ENCODE assay signal across 8 mouse cellular contexts in the genomic region with DNA sequence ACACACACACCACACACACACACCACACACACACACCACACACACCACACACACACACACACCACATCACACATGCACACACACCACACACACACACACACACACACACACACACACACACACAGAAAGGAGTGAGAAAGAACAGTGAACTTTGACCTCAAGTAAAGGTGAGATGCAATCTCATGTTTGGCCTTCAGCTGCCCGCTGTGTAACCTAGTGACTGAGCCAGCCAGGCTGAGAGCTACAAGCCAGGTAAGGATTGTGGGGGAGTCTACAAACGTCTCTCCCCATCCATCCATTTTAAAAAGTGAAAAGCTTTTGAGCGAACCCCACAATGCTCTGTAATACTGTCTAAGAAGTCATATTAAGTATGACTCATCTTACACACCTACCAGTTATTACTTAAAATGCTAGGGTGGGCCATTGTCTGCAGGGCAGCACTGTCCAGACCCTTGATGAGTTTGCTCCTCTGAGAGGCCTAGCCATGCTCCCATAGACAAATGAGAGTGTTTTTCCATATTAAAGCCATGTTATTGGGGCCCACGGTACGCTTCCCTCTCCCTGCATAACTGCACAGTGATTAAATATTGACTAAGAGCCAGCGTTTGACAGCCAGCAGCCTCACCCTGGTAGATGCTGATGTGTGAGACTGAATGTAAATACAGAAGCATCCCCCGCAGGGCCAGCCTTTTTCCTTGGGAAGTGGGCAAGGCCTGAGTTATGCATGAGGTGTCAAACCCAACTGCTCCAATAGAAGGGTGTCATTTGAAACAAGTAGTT.
DNase-seq lines count a peak whose midpoint lies in the region; ATAC-seq and TF ChIP-seq lines count a peak whose summit lies in the region.

No protein-coding gene starts in this region.

- peaks cover 3% of the 10 kb centered on the region; the same call in 1 of the 2 replicates for H3K4me1 ChIP-seq in forebrain, embryonic 11.5 days (replicated peaks; ENCODE audit: control insufficient read depth, insufficient read depth, low read length)
- H3K4me1 ChIP-seq in forebrain, embryonic 10.5 days = peaks cover 18% of the 10 kb centered on the region
- peaks cover 39% of the 10 kb centered on the region for H3K4me1 ChIP-seq in forebrain, embryonic 13.5 days
- H3K4me1 ChIP-seq in intestine, postnatal 0 days (replicated peaks; ENCODE audit: control insufficient read depth, insufficient read depth, low read length) = peaks cover 9% of the 10 kb centered on the region; the same call in 1 of the 2 replicates
- H3K4me1 ChIP-seq in midbrain, embryonic 15.5 days = peaks cover 9% of the 10 kb centered on the region; the same call in 1 of the 2 replicates
- peaks cover 42% of the 10 kb centered on the region for H3K4me1 ChIP-seq in heart, embryonic 10.5 days

- H3K36me3 ChIP-seq in forebrain, embryonic 11.5 days (ENCODE audit: control insufficient read depth, insufficient read depth, low read length) = no peaks in the 10 kb centered on the region
- H3K36me3 ChIP-seq in forebrain, embryonic 10.5 days (replicated peaks) = no peaks in the 10 kb centered on the region
- no peaks in the 10 kb centered on the region for H3K36me3 ChIP-seq in forebrain, embryonic 13.5 days (ENCODE audit: poor library complexity, severe bottlenecking)
- no peaks in the 10 kb centered on the region for H3K36me3 ChIP-seq in intestine, postnatal 0 days (ENCODE audit: control insufficient read depth, insufficient read depth)
- no peaks in the 10 kb centered on the region for H3K36me3 ChIP-seq in midbrain, embryonic 15.5 days (replicated peaks)
- H3K36me3 ChIP-seq in heart, embryonic 10.5 days = peaks cover 16% of the 10 kb centered on the region

- no peak overlapping the region for H3K4me3 ChIP-seq in forebrain, embryonic 11.5 days (ENCODE audit: low read depth, low read length)
- no peak overlapping the region for H3K4me3 ChIP-seq in forebrain, embryonic 10.5 days
- H3K4me3 ChIP-seq in forebrain, embryonic 13.5 days = no peak overlapping the region
- H3K4me3 ChIP-seq in intestine, postnatal 0 days (ENCODE audit: low read depth, low read length) = no peak overlapping the region
- H3K4me3 ChIP-seq in midbrain, embryonic 15.5 days = no peak overlapping the region
- H3K4me3 ChIP-seq in heart, embryonic 10.5 days = no peak overlapping the region

- H3K4me2 ChIP-seq in forebrain, embryonic 11.5 days (ENCODE audit: low read depth, low read length, severe bottlenecking) = no peak overlapping the region
- H3K4me2 ChIP-seq in forebrain, embryonic 13.5 days = no peak overlapping the region
- no peak overlapping the region for H3K4me2 ChIP-seq in intestine, postnatal 0 days (replicated peaks; ENCODE audit: low read depth)
- no peak overlapping the region for H3K4me2 ChIP-seq in midbrain, embryonic 15.5 days

- 68% methylated on average over 7 of the region's 7 CpGs for WGBS in forebrain, embryonic 11.5 days
- 78% methylated on average over 7 of the region's 7 CpGs for WGBS in forebrain, embryonic 10.5 days
- WGBS in forebrain, embryonic 13.5 days = 44% methylated on average over 7 of the region's 7 CpGs
- WGBS in intestine, postnatal 0 days = 29% methylated on average over 7 of the region's 7 CpGs
- WGBS in midbrain, embryonic 15.5 days = 45% methylated on average over 7 of the region's 7 CpGs
- WGBS in heart, embryonic 10.5 days = 61% methylated on average over 7 of the region's 7 CpGs

- DNase-seq in forebrain, embryonic 11.5 days (ENCODE audit: low spot score) = peak; percentile 43
- no peak for DNase-seq in forebrain, embryonic 10.5 days (ENCODE audit: extremely low spot score, low spot score)
- DNase-seq in frontal cortex, postnatal 36 days (ENCODE audit: low spot score in 2 of 2) = no peak
- no peak for DNase-seq in heart, embryonic 10.5 days (ENCODE audit: low spot score)
- DNase-seq in ovary, postnatal 36 days (ENCODE audit: low spot score) = no peak

- H3K9me3 ChIP-seq in forebrain, embryonic 11.5 days (ENCODE audit: control insufficient read depth, low read length) = no peaks in the 10 kb centered on the region
- no peaks in the 10 kb centered on the region for H3K9me3 ChIP-seq in forebrain, embryonic 10.5 days
- no peaks in the 10 kb centered on the region for H3K9me3 ChIP-seq in forebrain, embryonic 13.5 days (replicated peaks)
- no peaks in the 10 kb centered on the region for H3K9me3 ChIP-seq in intestine, postnatal 0 days (ENCODE audit: control insufficient read depth)
- no peaks in the 10 kb centered on the region for H3K9me3 ChIP-seq in midbrain, embryonic 15.5 days
- no peaks in the 10 kb centered on the region for H3K9me3 ChIP-seq in heart, embryonic 10.5 days

- H3K27me3 ChIP-seq in forebrain, embryonic 11.5 days (ENCODE audit: control insufficient read depth, insufficient read depth, low read length) = no peaks in the 10 kb centered on the region
- no peaks in the 10 kb centered on the region for H3K27me3 ChIP-seq in forebrain, embryonic 10.5 days (ENCODE audit: poor library complexity, severe bottlenecking)
- H3K27me3 ChIP-seq in forebrain, embryonic 13.5 days = no peaks in the 10 kb centered on the region; the same call in 1 of the 2 replicates
- H3K27me3 ChIP-seq in intestine, postnatal 0 days (replicated peaks; ENCODE audit: control insufficient read depth, insufficient read depth, low read length) = no peaks in the 10 kb centered on the region
- no peaks in the 10 kb centered on the region for H3K27me3 ChIP-seq in midbrain, embryonic 15.5 days (replicated peaks)
- no peaks in the 10 kb centered on the region for H3K27me3 ChIP-seq in heart, embryonic 10.5 days (ENCODE audit: insufficient read depth, poor library complexity, severe bottlenecking)

- 0 out of 2 replicates have a peak overlapping the region, but pooled peaks have one; percentile 25 for H3K27ac ChIP-seq in forebrain, embryonic 11.5 days (ENCODE audit: low read depth, low read length)
- no peak overlapping the region for H3K27ac ChIP-seq in forebrain, embryonic 10.5 days
- H3K27ac ChIP-seq in forebrain, embryonic 13.5 days = peak overlapping the region; percentile 35; the same call in 1 of the 2 replicates
- H3K27ac ChIP-seq in intestine, postnatal 0 days (ENCODE audit: low read depth, low read length) = peak overlapping the region; percentile 3; the same call in 1 of the 2 replicates
- H3K27ac ChIP-seq in midbrain, embryonic 15.5 days = peak overlapping the region; percentile 10; the same call in 1 of the 2 replicates
- H3K27ac ChIP-seq in heart, embryonic 10.5 days = no peak overlapping the region

- no peak overlapping the region for H3K9ac ChIP-seq in forebrain, embryonic 11.5 days (ENCODE audit: low read length)
- H3K9ac ChIP-seq in forebrain, embryonic 13.5 days = no peak overlapping the region
- H3K9ac ChIP-seq in intestine, postnatal 0 days (ENCODE audit: low read depth, low read length) = no peak overlapping the region
- H3K9ac ChIP-seq in midbrain, embryonic 15.5 days = no peak overlapping the region

- no peak for TF ChIP-seq CTCF in intestine, postnatal 0 days (IDR thresholded peaks at IDR 0.05; ENCODE audit: low read depth)

- peak; percentile 58; the same call in 1 of the 2 replicates for ATAC-seq in forebrain, embryonic 11.5 days (replicated peaks; ENCODE audit: low FRiP score)
- ATAC-seq in forebrain, embryonic 13.5 days = peak; percentile 72
- peak; percentile 50 for ATAC-seq in intestine, postnatal 0 days
- ATAC-seq in midbrain, embryonic 15.5 days (replicated peaks) = peak; percentile 71

Comparison
In these comparisons a context has a peak if more than half of its experiments do, and no peak if none do; other contexts are left out.
1. H3K27ac ChIP-seq: peak in forebrain, embryonic 11.5 days (single experiment), forebrain, embryonic 13.5 days (single experiment), intestine, postnatal 0 days (single experiment) and midbrain, embryonic 15.5 days (single experiment); none in forebrain, embryonic 10.5 days (single experiment) and heart, embryonic 10.5 days (single experiment).
2. Peak in every context shown above with its lines, with median percentiles within 50 percentile points of each other: ATAC-seq.